Mouse (Mus musculus): ENCODE results near the gene Abcg5. TPM values are rescaled to one million over a fixed set of nuclear protein-coding genes. Genes with fewer than 3 reads are reported as not detected.

The Abcg5 gene
- total and polyA plus RNA-seq, 3 experiments, result not detected

DNA sequence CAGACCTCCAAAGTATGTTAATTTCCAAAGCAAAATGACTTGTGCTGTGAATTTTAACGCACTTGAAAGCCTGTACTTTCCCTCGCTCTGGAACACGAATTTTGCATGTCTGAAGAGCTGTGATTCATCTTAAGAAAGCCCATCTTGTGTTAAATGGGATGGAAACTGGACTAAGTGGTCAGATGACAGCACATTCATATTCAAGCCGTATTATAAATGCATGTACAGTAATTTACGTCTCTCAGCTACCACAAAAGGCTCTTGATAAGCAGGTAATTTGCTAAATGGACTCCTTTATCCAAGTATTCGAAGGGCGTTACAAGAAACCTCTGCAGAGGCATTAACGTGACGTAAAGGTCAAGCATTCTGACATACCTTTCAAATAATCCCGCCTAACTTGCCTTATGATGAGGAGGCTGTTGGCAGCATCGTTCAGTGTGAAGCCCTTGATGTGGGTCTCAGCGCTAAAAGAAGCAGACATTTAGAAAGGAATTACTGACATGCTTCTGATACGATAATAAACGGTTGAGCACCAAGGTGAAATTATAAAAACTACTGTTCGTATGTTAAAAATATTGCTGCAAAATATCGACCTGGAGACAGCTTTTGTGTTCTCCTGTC is 33.6 kb upstream of the Abcg5 start:
- Histone ChIP-seq H3K4me2 (ENCODE audit: insufficient read depth, low read depth, poor library complexity, severe bottlenecking) (peak overlapping the region; percentile 96), H3K9ac (ENCODE audit: insufficient read depth, low read depth) (peak overlapping the region; percentile 75; the same call in 1 of the 2 replicates), H3K36me3 (replicated peaks in 1 of 2; ENCODE audit: control insufficient read depth in 1 of 2, insufficient read depth in 1 of 2, low read length in 1 of 2) (peaks cover 14 to 71% of the 10 kb centered on the region in 2 experiments), H3K27ac (ENCODE audit: insufficient read depth, low read depth) (no peak overlapping the region; the same call in 1 of the 2 replicates), H3K4me3 (replicated peaks in 1 of 3; ENCODE audit: low read depth in 2 of 3, low read length in 2 of 3, poor library complexity in 1 of 3) (no peak overlapping the region), H3K9me3 (replicated peaks; ENCODE audit: low read length) (no peaks in the 10 kb centered on the region), H3K79me2 (replicated peaks; ENCODE audit: control insufficient read depth, extremely low read depth, insufficient read depth, poor library complexity, severe bottlenecking) (no peaks in the 10 kb centered on the region), H3K4me1 (ENCODE audit: control insufficient read depth in 1 of 2, insufficient read depth in 2 of 2) (peaks cover 11 to 58% of the 10 kb centered on the region in 2 experiments), H3K27me3 (replicated peaks) (no peaks in the 10 kb centered on the region)
- peak; percentile 93 for TF ChIP-seq IRF4 (IDR thresholded peaks at IDR 0.05; ENCODE audit: low read depth, low read length)
- no peak for TF ChIP-seq UBTF (IDR thresholded peaks at IDR 0.05; ENCODE audit: low read depth, low read length)
- TF ChIP-seq PAX5 (IDR thresholded peaks at IDR 0.05; ENCODE audit: low read length), result no peak
- TF ChIP-seq ZNF384 (IDR thresholded peaks at IDR 0.05; ENCODE audit: low read depth, low read length), result no peak
- no peak for TF ChIP-seq GABPA (IDR thresholded peaks at IDR 0.05; ENCODE audit: insufficient replicate concordance, low read depth, low read length)
- peak; percentile 88 for TF ChIP-seq EP300 (IDR thresholded peaks at IDR 0.05; ENCODE audit: low read length)
- peak; percentile 78 for TF ChIP-seq BHLHE40 (IDR thresholded peaks at IDR 0.05; ENCODE audit: low read depth, low read length)
- TF ChIP-seq NRF1 (IDR thresholded peaks at IDR 0.05; ENCODE audit: low read depth, low read length), result no peak
- TF ChIP-seq MYC (IDR thresholded peaks at IDR 0.05; ENCODE audit: low read depth, low read length), result peak; percentile 19; the same call in 1 of the 2 replicates
- TF ChIP-seq CHD1 (IDR thresholded peaks at IDR 0.05; ENCODE audit: low read depth, low read length), result peak; percentile 65; the same call in 1 of the 2 replicates
- no peak for TF ChIP-seq KAT2A (IDR thresholded peaks at IDR 0.05; ENCODE audit: insufficient replicate concordance, low read length)
- 0 out of 2 replicates have a peak, but pooled peaks have one; percentile 39 for TF ChIP-seq TCF12 (IDR thresholded peaks at IDR 0.05; ENCODE audit: low read depth, low read length)
- peak; percentile 41; the same call in 1 of the 2 replicates for TF ChIP-seq MXI1 (IDR thresholded peaks at IDR 0.05; ENCODE audit: low read depth, low read length)
- TF ChIP-seq RCOR1 (conservative IDR thresholded peaks at IDR 0.05; ENCODE audit: low read depth, low read length), result peak; percentile 85
- peak; percentile 61; the same call in 1 of the 2 replicates for TF ChIP-seq JUN (IDR thresholded peaks at IDR 0.05; ENCODE audit: insufficient read depth, low read depth, low read length)
- peak; percentile 62 for TF ChIP-seq SIN3A (IDR thresholded peaks at IDR 0.05; ENCODE audit: low read length)
- peak; percentile 51; the same call in 1 of the 2 replicates for TF ChIP-seq MAFK (IDR thresholded peaks at IDR 0.05; ENCODE audit: insufficient replicate concordance, low read length)
- 0 out of 2 replicates have a peak, but pooled peaks have one; percentile 42 for TF ChIP-seq MAX (IDR thresholded peaks at IDR 0.05; ENCODE audit: low read length)
- no peak for TF ChIP-seq RAD21 (IDR thresholded peaks at IDR 0.05; ENCODE audit: low read depth, low read length)
- TF ChIP-seq MAZ (IDR thresholded peaks at IDR 0.05; ENCODE audit: low read depth, low read length), result 0 out of 2 replicates have a peak, but pooled peaks have one; percentile 37
- 0 out of 2 replicates have a peak, but pooled peaks have one; percentile 45 for TF ChIP-seq MEF2A (IDR thresholded peaks at IDR 0.05; ENCODE audit: borderline replicate concordance, low read depth, low read length)
- TF ChIP-seq JUND (conservative IDR thresholded peaks at IDR 0.05; ENCODE audit: low read depth, low read length), result peak; percentile 75; the same call in 1 of the 2 replicates
- no peak for TF ChIP-seq NELFE (IDR thresholded peaks at IDR 0.05; ENCODE audit: low read depth, low read length)
- TF ChIP-seq ETS1 (conservative IDR thresholded peaks at IDR 0.05; ENCODE audit: low read depth, low read length), result peak; percentile 75
- DNase-seq (ENCODE audit: extremely low read depth), result peak; percentile 45
- dilution Hi-C loops (cut with MboI; ENCODE audit: extremely low pct_ligation_motif_present, extremely low pct_unique_long_range_greater_than_20kb, low sequenced_read_pairs) (no loop called here), in situ Hi-C loops (cut with MboI; ENCODE audit: low pct_ligation_motif_present, low pct_unique_long_range_greater_than_20kb, low sequenced_read_pairs) (no loop called here)
